Comparison of ENCODE assay signal across 11 mouse cellular contexts in the genomic region with DNA sequence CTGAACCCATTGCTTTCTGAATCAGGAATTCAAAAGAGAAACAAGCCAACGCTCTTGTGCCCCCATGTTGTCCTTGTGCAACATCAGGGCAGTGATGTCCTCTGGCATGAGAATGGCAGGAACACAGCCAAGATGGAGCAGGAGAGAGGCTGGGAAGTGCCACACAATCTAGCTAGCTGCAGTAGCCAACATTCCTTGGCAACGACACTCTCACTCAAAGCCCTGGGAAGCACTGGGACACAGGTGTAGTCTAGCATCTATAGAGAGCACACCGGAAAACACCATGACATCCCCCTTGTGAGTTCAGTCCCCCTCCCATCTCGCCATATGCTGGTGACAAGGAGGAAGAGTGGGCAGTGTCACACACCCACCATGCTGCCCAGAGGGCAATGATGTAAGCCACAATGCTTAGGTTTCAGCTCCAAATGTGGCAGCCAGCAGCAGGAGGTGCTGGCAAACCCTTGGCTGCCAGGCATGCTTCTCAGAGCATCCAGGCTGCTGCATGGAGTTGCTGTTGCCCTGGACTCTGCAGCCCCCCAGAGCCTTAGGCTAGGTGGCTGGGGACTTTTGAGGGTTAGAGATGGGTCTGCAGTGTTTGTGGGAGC.
DNase-seq lines count a peak whose midpoint lies in the region.
"Had no signal": no experiment of that assay in that cellular context is flagged by ENCODE, and none has a peak within 500 bp of the region (broad histone marks: within the 10 kb centered on the region; RNA-seq: fewer than 3 reads in every experiment).

No protein-coding gene starts in this region.

- intact Hi-C loops in left cerebral cortex, postnatal 4 days (cut with DNase I), result no loop called here
- intact Hi-C loops in heart, postnatal 36 days (cut with DNase I), result loop anchor here (5.0 kb wide), 2 partner anchors 202 to 387 kb away; no protein-coding TSS in a partner anchor

- DNase-seq in cerebellum, postnatal 10 days, result peak; percentile 78 to 85
- no peak for DNase-seq in cerebellum, adult 11-12 months
- DNase-seq in left cerebral cortex, postnatal 4 days, result peak; percentile 76
- no peak for DNase-seq in left cerebral cortex, adult 11 months (ENCODE audit: low spot score)
- peak; percentile 83 for DNase-seq in gastrocnemius, adult 18-20 months (ENCODE audit: low spot score)
- DNase-seq in heart, postnatal 36 days, result peak; percentile 54 to 56
- no peak for DNase-seq in urinary bladder, postnatal 14 days (ENCODE audit: low spot score)
- DNase-seq in MN1 (ENCODE audit: low spot score), result no peak
- DNase-seq: kidney, postnatal 4 days; lung, embryonic 14.5 days; thymus, adult 18-20 months had no signal

Comparison
In these comparisons a context has a peak if more than half of its experiments do, and no peak if none do; other contexts are left out.
1. DNase-seq: peak in cerebellum, postnatal 10 days (2 of 2), left cerebral cortex, postnatal 4 days (single experiment), gastrocnemius, adult 18-20 months (single experiment) and heart, postnatal 36 days (2 of 2); none in cerebellum, adult 11-12 months (single experiment), left cerebral cortex, adult 11 months (single experiment), urinary bladder, postnatal 14 days (single experiment) and MN1 (single experiment).